ENCODE assay signal across 8 mouse cellular contexts in genomic region chr19:41482190-41482908, GRCm38 (mm10). TPM values are rescaled to one million over a fixed set of nuclear protein-coding genes. Genes with fewer than 3 reads are reported as not detected.
DNase-seq lines count a peak whose midpoint lies in the region; ATAC-seq lines count a peak whose summit lies in the region.

Lcor (plus strand) TSS chr19:41482637.

- peak within 1 kb of the TSS; percentile 94 for H3K9ac ChIP-seq in hindbrain, embryonic 14.5 days

- ATAC-seq in hindbrain, embryonic 14.5 days (ENCODE audit: low FRiP score), result peak; percentile 92

- H3K27ac ChIP-seq in hindbrain, embryonic 14.5 days, result peak within 1 kb of the TSS; percentile 99

- DNase-seq in R1 (ENCODE audit: low read depth, low spot score), result peak; percentile 85
- DNase-seq in cerebellum, postnatal 14 days, result peak; percentile 84 to 90
- peak; percentile 73 to 76 for DNase-seq in frontal cortex, postnatal 25 days (ENCODE audit: low spot score in 2 of 2)
- peak; percentile 78 for DNase-seq in hindbrain, embryonic 14.5 days (ENCODE audit: low spot score)
- peak; percentile 73 for DNase-seq in left cerebral cortex, adult 11 months (ENCODE audit: low spot score)
- DNase-seq in lung, postnatal 36 days, result peak; percentile 78
- peak; percentile 89 for DNase-seq in retina, postnatal 1 day
- DNase-seq in thymus, postnatal 4 days, result peak; percentile 89

- H3K4me3 ChIP-seq in hindbrain, embryonic 14.5 days (replicated peaks; ENCODE audit: low read length), result peak within 1 kb of the TSS; percentile 99

- under 1% methylated on average over 70 of the region's 92 CpGs for WGBS in hindbrain, embryonic 14.5 days

- H3K4me2 ChIP-seq in hindbrain, embryonic 14.5 days (replicated peaks), result peak within 1 kb of the TSS; percentile 65

- H3K27me3 ChIP-seq in hindbrain, embryonic 14.5 days (ENCODE audit: control insufficient read depth, insufficient read depth, low read length), result no peaks in the 10 kb centered on the region

- no peaks in the 10 kb centered on the region for H3K9me3 ChIP-seq in hindbrain, embryonic 14.5 days (ENCODE audit: control insufficient read depth, low read length)

- H3K36me3 ChIP-seq in hindbrain, embryonic 14.5 days (replicated peaks; ENCODE audit: control insufficient read depth, insufficient read depth), result no peaks in the 10 kb centered on the region

- H3K4me1 ChIP-seq in hindbrain, embryonic 14.5 days (replicated peaks; ENCODE audit: control insufficient read depth, insufficient read depth, low read length), result peaks cover 36% of the 10 kb centered on the region

RNA-seq across cellular contexts. Expression of gene Lcor, which starts in this region (rescaled TPM):
- polyA plus RNA-seq in hindbrain, embryonic 14.5 days (2014; fragmentation: Nextera tagmentation; extraction: Ambion mirVana), result 16.0 and 17.8 TPM in 2 replicates

Comparison
In these comparisons a context has a peak if more than half of its experiments do, and no peak if none do; other contexts are left out.
1. Peak in every context shown above with its lines: DNase-seq, ATAC-seq, H3K4me3 ChIP-seq and H3K27ac ChIP-seq.